Mouse (Mus musculus) intestine, embryonic 16.5 days (tissue): ENCODE measurements around the gene Cdc42bpa. TPM values are rescaled to one million over a fixed set of nuclear protein-coding genes. Genes with fewer than 3 reads are reported as not detected.
"Not testable (repeated sequence)": the region's sequence is repeated elsewhere in the genome, so short reads cannot be mapped to it uniquely, and the experiment has no call there.

ENCODE experiments used
- ATAC-seq: fragments of 200-750 bp; cut with Nextera tagmentation; 2 replicates; pipeline ENCODE4 v1.8.0; 2017; ENCODE audit warnings: moderate TSS enrichment, moderate library complexity
- H3K27ac ChIP-seq: fragments of 300-500 bp; sonication (generic); 2 replicates; pipeline ENCODE4 v1.5.1; 2014; ENCODE audit warnings: mild to moderate bottlenecking, low read length
- H3K27me3 ChIP-seq: fragments of 300-500 bp; sonication (generic); replicated peaks from 2 replicates; pipeline ENCODE4 v1.6.1; 2014; ENCODE audit warnings: low read length, control low read depth, mixed read lengths; ENCODE audit not compliant: control insufficient read depth, insufficient read depth
- H3K36me3 ChIP-seq: fragments of 300-500 bp; sonication (generic); 2 replicates; pipeline ENCODE4 v1.6.1; 2014; ENCODE audit warnings: low read length, control low read depth; ENCODE audit not compliant: control insufficient read depth, insufficient read depth
- H3K4me1 ChIP-seq: fragments of 300-500 bp; sonication (generic); 2 replicates; pipeline ENCODE4 v1.6.1; 2014; ENCODE audit warnings: low read length, control low read depth, mixed read lengths; ENCODE audit not compliant: control insufficient read depth, insufficient read depth
- H3K4me2 ChIP-seq: fragments of 300-500 bp; sonication (generic); 2 replicates; pipeline ENCODE4 v1.6.1; 2014; ENCODE audit warnings: low read depth, low read length, control low read depth
- H3K4me3 ChIP-seq: fragments of 300-500 bp; sonication (generic); 2 replicates; pipeline ENCODE4 v1.5.1; 2014; ENCODE audit warnings: mild to moderate bottlenecking, low read length
- H3K9ac ChIP-seq: fragments of 300-500 bp; sonication (generic); 2 replicates; pipeline ENCODE4 v1.6.1; 2014; ENCODE audit warnings: low read depth, low read length
- H3K9me3 ChIP-seq: fragments of 300-500 bp; sonication (generic); 2 replicates; pipeline ENCODE4 v1.6.1; 2016; ENCODE audit warnings: low read length, control low read depth; ENCODE audit not compliant: control insufficient read depth
- WGBS: fragments of 180-500 bp; shearing (Covaris S2); extraction: QIAGEN DNeasy Blood & Tissue Kit; methylation state at CpG from one replicate; pipeline ENCODE4 v1.1.7; 2014; 5-methylcytosine and 5-hydroxymethylcytosine counted together
- polyA plus RNA-seq: library from polyadenylated mRNA; unstranded; fragments of >200 nt; fragmentation: Nextera tagmentation; extraction: Ambion mirVana; gene quantifications from 2 replicates; pipeline ENCODE4 v1.2.1, GENCODE M21; 2015

Cdc42bpa gene
- polyA plus RNA-seq, 1 experiment from 2014 or later = 8.2 TPM

DNA sequence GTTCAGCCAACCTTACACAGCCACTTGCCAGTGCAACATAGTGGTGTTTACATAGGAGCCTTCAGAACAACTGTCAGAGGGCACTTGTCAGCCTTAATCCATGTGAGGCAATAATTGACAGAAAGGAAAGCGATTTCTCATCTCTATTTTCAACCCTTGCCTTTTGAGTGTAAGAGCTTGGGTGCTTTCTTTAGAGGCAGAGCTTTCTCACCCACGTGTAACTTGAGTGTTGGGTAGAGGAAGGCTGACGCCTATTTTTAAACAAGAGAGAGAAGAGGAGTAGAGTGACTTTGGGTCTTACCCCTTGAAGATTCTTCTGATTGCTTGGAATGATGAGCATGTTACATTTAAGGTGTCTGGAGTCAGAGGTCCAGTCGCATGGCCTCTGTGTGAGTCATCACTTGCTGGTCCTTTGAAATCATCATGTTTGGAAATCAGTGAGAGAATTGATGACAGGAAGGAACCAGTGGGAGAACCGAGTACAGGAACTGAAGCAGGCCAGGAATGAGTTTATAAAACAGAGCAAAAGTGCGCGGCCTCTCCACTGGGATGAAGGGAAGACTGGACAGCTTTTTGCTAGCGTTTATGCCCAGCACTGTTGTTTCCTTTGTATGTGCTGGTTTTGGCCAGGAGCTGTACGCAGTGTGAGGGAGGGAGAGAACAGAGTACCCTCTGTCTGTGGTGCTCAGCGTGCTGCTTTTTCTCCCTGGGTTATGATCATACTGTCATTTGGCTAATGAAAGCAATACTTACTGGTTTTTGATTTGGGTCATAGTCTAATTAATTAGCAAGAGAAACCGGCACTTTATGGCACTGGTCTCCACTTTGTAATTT, 61.4 kb downstream of the Cdc42bpa start:
- H3K9me3 ChIP-seq = no peaks in the 10 kb centered on the region
- H3K36me3 ChIP-seq = no peaks in the 10 kb centered on the region
- WGBS = 46% methylated on average over 11 of the region's 11 CpGs
- no peak overlapping the region for H3K9ac ChIP-seq
- H3K4me3 ChIP-seq = no peak overlapping the region
- H3K27ac ChIP-seq = no peak overlapping the region
- H3K27me3 ChIP-seq = no peaks in the 10 kb centered on the region
- H3K4me1 ChIP-seq = peaks cover 5% of the 10 kb centered on the region; the same call in 1 of the 2 replicates
- no peak for ATAC-seq
- H3K4me2 ChIP-seq = no peak overlapping the region

DNA sequence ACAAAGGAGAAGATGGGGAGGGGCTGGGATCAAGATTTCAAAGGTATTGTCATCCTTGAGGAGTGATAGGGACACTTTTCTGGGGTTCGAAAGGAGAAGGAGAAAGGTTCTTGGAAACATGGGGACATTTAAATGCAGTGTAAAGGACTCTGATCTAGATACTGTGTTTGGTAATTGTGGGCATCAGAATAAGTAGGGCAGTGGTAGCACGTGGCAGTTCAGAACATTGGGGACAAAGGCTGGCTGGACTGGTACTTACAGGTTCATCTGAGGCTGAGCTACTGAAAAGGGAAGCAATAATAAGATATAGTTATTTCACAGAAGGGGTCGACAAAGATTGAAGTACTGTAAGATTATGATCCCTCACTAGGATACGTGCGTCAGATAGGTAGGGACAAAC, 63.2 kb downstream of the Cdc42bpa start:
- Histone ChIP-seq H3K36me3 (no peaks in the 10 kb centered on the region), H3K9me3 (no peaks in the 10 kb centered on the region), H3K27me3 (no peaks in the 10 kb centered on the region), H3K4me1 (peaks cover 5% of the 10 kb centered on the region; the same call in 1 of the 2 replicates), H3K4me2 (no peak overlapping the region), H3K27ac (no peak overlapping the region), H3K9ac (no peak overlapping the region), H3K4me3 (no peak overlapping the region)
- WGBS = 77% methylated on average over 5 of the region's 5 CpGs
- no peak for ATAC-seq

DNA sequence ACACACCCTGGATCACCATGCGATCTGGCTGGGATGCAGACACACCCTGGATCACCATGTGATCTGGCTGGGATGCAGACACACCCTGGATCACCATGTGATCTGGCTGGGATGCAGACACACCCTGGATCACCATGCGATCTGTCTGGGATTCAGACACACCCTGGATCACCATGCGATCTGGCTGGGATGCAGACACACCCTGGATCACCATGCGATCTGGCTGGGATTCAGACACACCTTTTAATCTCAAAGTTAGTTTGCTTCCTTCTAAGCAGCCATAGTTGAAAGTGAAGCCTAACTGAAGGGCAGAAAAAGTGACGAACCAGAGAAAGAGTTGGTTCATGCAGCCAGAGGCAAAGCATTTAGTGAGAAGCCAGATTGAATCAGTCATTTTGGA, 69.6 kb downstream of the Cdc42bpa start:
- H3K27ac ChIP-seq, H3K4me1 ChIP-seq, ATAC-seq, H3K27me3 ChIP-seq, H3K9me3 ChIP-seq, H3K4me3 ChIP-seq, H3K4me2 ChIP-seq, H3K36me3 ChIP-seq, H3K9ac ChIP-seq: not testable (repeated sequence)
- WGBS = 78% methylated on average over 5 of the region's 5 CpGs

DNA sequence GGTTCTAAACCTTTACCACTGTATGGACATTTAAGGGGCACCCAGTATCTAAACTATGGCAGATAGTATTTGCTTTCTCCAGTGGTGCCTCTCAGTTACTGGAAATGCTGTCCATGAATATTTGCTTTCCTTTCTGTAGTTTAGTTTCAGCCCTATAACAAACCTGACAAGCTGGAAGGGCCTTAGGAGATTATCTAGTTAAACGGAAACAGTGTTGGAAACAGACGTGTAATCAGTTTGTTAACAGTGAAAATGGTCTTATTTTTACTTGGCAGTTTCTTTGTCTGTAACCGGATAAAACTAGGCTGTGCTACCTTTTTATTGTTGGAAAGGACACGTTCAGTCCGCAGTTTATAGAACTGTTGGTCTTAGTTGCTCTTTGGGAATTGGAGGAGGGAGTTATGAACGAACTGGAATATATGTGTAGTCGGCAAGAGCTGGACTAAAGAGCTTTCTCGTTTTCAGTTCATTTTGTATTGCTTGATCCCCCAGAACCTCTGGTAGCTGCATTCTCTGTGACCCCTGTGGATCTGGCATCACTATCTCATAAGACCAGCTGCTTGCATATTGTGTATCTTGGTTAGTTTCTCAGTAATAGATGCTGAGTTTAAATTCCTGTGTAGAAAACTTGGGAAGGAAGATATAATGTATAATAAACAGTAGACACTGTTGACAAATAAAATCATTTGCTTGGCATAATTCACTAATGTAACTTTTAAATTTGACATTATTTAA, 70.5 kb downstream of the Cdc42bpa start:
- Histone ChIP-seq H3K9me3 (no peaks in the 10 kb centered on the region), H3K9ac (no peak overlapping the region), H3K36me3 (no peaks in the 10 kb centered on the region), H3K27ac (no peak overlapping the region), H3K4me3 (no peak overlapping the region), H3K4me1 (no peaks in the 10 kb centered on the region), H3K27me3 (no peaks in the 10 kb centered on the region), H3K4me2 (no peak overlapping the region)
- 81% methylated on average over 8 of the region's 8 CpGs for WGBS
- no peak for ATAC-seq

DNA sequence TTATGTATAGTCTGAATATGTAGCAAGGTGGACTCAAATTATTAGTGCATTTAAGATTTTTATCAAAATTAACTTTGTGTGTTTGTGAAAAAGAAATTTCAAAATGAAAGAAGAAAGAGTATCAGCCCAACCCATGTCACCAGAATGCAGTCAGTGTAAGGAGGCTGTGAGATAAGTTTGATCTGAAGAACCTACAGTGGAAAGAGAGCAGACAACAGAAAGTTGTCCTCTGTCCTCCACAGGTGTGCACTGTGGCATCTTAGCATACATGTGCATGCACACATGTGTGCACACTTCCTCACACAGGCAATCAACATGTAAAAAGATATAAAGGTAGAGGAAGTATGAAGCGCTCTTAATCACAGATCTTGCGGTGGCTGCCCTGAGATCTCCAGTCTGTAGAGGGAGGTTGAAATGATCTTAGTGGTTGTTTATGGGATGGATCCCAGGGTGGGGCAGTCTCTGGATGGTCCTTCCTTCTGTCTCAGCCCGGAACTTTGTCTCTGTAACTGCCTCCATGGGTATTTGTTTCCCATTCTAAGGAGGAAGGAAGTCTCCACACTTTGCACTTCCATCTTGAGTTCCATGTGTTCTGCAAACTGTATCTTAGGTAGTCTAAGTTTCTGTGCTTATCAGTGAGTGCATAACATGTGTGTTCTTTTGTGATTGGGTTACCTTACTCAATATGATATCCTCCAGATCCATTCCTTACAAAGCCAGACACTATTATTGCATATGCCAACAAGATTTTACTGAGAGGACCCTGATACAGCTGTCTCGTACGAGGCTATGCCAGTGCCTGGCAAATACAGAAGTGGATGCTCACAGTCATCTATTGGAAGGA, 71.7 kb downstream of the Cdc42bpa start:
- no peak overlapping the region for H3K4me3 ChIP-seq
- H3K9ac ChIP-seq = no peak overlapping the region
- H3K36me3 ChIP-seq = no peaks in the 10 kb centered on the region
- H3K4me2 ChIP-seq = no peak overlapping the region
- no peak overlapping the region for H3K27ac ChIP-seq
- no peaks in the 10 kb centered on the region for H3K27me3 ChIP-seq
- H3K9me3 ChIP-seq = no peaks in the 10 kb centered on the region
- no peak for ATAC-seq
- whole genome bisulfite sequencing = 95% methylated on average over 5 of the region's 5 CpGs
- H3K4me1 ChIP-seq = no peaks in the 10 kb centered on the region

DNA sequence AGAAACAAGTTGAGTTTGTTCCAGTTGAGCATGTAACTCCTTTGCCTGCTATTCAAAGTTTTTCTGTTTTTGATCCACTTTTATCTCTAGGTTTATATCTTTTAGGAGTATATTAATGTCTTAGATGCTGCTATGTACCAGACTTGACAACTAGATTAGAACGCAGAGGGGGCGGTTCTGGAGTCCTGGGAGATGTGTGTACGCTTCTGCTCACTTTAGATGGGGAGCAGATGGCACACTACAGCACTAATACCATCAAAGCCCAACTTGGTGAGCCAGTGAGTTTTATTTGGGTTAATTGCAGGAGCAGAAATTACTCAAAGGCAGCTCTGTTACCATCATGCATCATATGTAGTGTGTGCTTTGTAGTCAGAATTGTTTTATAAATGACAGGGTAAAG, 77.2 kb downstream of the Cdc42bpa start:
- no peaks in the 10 kb centered on the region for H3K4me1 ChIP-seq
- H3K27me3 ChIP-seq = no peaks in the 10 kb centered on the region
- ATAC-seq = no peak
- no peaks in the 10 kb centered on the region for H3K36me3 ChIP-seq
- H3K9ac ChIP-seq = no peak overlapping the region
- 69% methylated on average over 3 of the region's 3 CpGs for WGBS
- H3K4me3 ChIP-seq = no peak overlapping the region
- no peak overlapping the region for H3K4me2 ChIP-seq
- H3K9me3 ChIP-seq = no peaks in the 10 kb centered on the region
- H3K27ac ChIP-seq = no peak overlapping the region

DNA sequence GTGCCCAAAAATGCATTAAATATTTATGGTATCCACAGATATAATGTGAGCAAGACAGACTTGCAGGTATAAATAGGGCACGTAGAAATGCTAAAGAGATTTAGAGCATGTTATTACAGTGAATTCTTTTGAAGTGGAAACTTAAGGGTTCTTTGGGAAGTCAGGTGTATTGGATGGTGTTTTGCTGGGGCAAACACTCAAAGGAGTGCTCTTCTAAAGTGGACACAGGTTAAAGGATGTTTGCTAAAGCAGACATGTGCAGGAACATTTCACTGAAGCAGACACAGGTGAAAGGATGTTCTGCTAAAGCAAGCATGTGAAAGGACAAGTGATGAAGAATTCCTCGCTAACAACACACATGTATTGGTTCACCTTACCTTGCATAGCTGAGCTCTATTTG, 83.9 kb downstream of the Cdc42bpa start:
- ATAC-seq = no peak
- H3K4me1 ChIP-seq = no peaks in the 10 kb centered on the region
- no peaks in the 10 kb centered on the region for H3K9me3 ChIP-seq
- no peak overlapping the region for H3K27ac ChIP-seq
- 90% methylated on average over 2 of the region's 2 CpGs for WGBS
- no peak overlapping the region for H3K4me2 ChIP-seq
- H3K27me3 ChIP-seq = no peaks in the 10 kb centered on the region
- H3K9ac ChIP-seq = no peak overlapping the region
- H3K36me3 ChIP-seq = peaks cover 5% of the 10 kb centered on the region; the same call in 1 of the 2 replicates
- no peak overlapping the region for H3K4me3 ChIP-seq

DNA sequence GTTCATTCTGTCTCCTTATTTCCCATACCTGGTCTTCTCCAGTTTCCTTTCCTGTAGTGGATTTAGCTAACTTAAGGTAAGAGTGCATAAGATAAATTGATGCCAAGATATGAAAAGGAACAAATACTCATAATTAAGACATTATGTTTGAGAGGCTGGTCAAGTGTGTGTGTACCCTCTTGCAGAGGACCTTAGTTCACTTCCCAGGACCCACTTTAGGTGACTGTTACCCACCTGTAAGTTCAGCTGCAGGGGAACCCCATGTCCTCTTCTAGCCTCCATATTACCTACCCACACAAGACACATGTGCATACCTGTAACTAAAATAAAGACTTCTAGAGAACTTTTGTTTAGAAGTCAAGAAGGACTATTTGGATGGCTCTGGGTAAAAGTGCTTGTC, 84.9 kb downstream of the Cdc42bpa start:
- Histone ChIP-seq H3K27ac (no peak overlapping the region), H3K4me1 (no peaks in the 10 kb centered on the region), H3K9ac (no peak overlapping the region), H3K4me2 (no peak overlapping the region), H3K4me3 (no peak overlapping the region), H3K27me3 (no peaks in the 10 kb centered on the region), H3K36me3 (peaks cover 5% of the 10 kb centered on the region; the same call in 1 of the 2 replicates), H3K9me3 (no peaks in the 10 kb centered on the region)
- no peak for ATAC-seq

DNA sequence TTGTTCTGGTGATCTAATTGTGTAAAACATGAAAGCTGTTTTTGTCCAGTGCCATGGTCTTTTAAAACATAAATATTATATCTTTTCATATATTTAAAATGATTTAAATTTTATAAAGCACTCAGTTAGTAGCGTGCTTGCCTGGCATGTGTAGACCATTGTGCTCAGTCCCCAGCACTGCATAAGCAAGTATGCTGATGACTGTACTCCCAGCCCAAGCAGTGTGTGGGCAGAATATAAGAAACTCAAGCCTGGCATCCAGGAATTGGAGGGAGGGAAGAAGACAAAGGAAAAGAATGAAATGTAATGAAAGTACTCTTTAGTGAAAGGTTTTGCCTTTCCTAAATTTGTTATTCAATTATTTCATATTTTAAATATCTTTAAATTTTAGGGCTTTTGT, 128.9 kb downstream of the Cdc42bpa start:
- Histone ChIP-seq H3K27me3 (no peaks in the 10 kb centered on the region), H3K4me1 (no peaks in the 10 kb centered on the region), H3K9me3 (no peaks in the 10 kb centered on the region), H3K27ac (no peak overlapping the region), H3K9ac (no peak overlapping the region), H3K36me3 (no peaks in the 10 kb centered on the region), H3K4me3 (no peak overlapping the region), H3K4me2 (no peak overlapping the region)
- no peak for ATAC-seq
- 85% methylated on average over 1 of the region's 1 CpGs for WGBS
